Mouse (Mus musculus): ENCODE measurements around the gene Map7.

- TF ChIP-seq CTCF (IDR thresholded peaks at IDR 0.05; ENCODE audit: insufficient read depth, low read length) (no peak), POLR2A (IDR thresholded peaks at IDR 0.05; ENCODE audit: borderline replicate concordance, extremely low read depth, low read depth, low read length) (no peak)
Measured at GRCm38 (mm10) chr10:20235656-20236055, 87.4 kb downstream of the Map7 start.
